Mouse (Mus musculus) erythroblast, embryonic 14.5 days (primary cell): ENCODE results near the gene Ube4b. TPM values are rescaled to one million over a fixed set of nuclear protein-coding genes. Genes with fewer than 3 reads are reported as not detected.

ENCODE experiments used
- H3K27me3 ChIP-seq: 2 replicates; pipeline ENCODE4 v1.6.1; 2012; ENCODE audit warnings: inconsistent platforms; ENCODE audit not compliant: control insufficient read depth
- H3K36me3 ChIP-seq: 2 replicates; pipeline ENCODE4 v1.6.1; 2012; ENCODE audit warnings: mild to moderate bottlenecking, inconsistent platforms; ENCODE audit not compliant: control insufficient read depth
- H3K4me1 ChIP-seq: 2 replicates; pipeline ENCODE4 v1.6.1; 2012; ENCODE audit warnings: inconsistent platforms; ENCODE audit not compliant: control insufficient read depth
- H3K4me3 ChIP-seq: replicated peaks from 2 replicates; pipeline ENCODE3; 2012; ENCODE audit warnings: moderate library complexity, mild to moderate bottlenecking, inconsistent platforms
- H3K9me3 ChIP-seq: 2 replicates; pipeline ENCODE4 v1.6.1; 2012; ENCODE audit warnings: low read length, inconsistent platforms, mixed read lengths; ENCODE audit not compliant: control insufficient read depth
- GATA1 ChIP-seq: IDR thresholded peaks from 2 replicates; pipeline ENCODE4 v1.6.1; 2012; ENCODE audit warnings: low read length, inconsistent platforms, mixed read lengths
- TAL1 ChIP-seq: IDR thresholded peaks from 3 replicates; pipeline ENCODE4 v1.6.1; 2012; ENCODE audit warnings: low read length, inconsistent platforms, mixed read lengths
- polyA plus RNA-seq: library from polyadenylated mRNA; stranded (reverse); fragments of >175 nt; gene quantifications from 2 replicates; pipeline ENCODE4 v1.2.3, GENCODE M21; 2012

Gene Ube4b
- polyA plus RNA-seq, 1 experiment, result 14.2 TPM

- no peaks in the 10 kb centered on the region for H3K4me1 ChIP-seq
- no peak overlapping the region for H3K4me3 ChIP-seq
- no peaks in the 10 kb centered on the region for H3K9me3 ChIP-seq
- H3K36me3 ChIP-seq, result peaks cover 7% of the 10 kb centered on the region
- H3K27me3 ChIP-seq, result no peaks in the 10 kb centered on the region
- TF ChIP-seq GATA1 (no peak), TAL1 (no peak)
These were observed 103.8 kb downstream of the Ube4b start for GRCm38 (mm10) chr4:149322718-149323117.

DNA sequence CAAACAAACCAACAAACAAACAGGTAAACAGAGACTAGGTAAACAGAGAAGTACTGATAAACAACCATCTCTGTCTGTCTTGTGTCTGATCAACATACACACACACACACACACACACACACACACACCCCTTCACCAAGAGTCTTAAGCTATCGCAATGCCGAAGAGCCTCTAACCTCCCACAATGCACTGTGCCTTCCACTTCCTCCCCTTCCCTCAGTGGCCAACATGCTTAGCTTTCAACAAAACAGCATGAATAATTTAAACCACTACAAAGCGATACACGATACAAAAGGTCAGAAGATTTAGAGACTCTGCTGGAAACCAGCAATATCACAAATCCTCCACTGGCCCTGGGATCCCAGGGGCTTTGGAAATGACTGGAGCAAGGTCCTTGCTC is 104.3 kb downstream of the Ube4b start:
- TF ChIP-seq TAL1, result no peak
- no peak for TF ChIP-seq GATA1
- Histone ChIP-seq H3K4me1 (no peaks in the 10 kb centered on the region), H3K36me3 (peaks cover 2% of the 10 kb centered on the region), H3K9me3 (no peaks in the 10 kb centered on the region), H3K27me3 (no peaks in the 10 kb centered on the region), H3K4me3 (no peak overlapping the region)

DNA sequence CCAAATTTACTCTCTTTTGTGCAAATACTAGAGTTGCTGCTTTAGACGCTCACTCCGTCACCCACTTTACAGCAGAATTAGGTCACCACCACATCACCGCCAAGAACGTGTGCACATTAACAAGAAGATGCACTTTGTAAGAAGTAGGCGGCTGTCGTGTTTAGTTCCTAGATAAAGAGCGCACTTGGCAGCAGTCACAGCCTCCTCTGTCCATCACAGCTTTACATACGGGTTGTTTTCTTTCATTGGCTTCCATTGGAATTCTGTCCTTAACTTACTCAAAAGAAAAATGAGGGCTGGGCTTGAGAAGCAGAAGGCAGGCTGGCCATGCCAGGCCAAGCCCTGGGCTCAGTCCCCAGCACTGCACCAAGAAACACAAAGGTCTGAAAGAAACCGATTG is 107.5 kb downstream of the Ube4b start:
- TF ChIP-seq GATA1, result no peak
- TF ChIP-seq TAL1, result no peak
- H3K9me3 ChIP-seq, result no peaks in the 10 kb centered on the region
- no peak overlapping the region for H3K4me3 ChIP-seq
- no peaks in the 10 kb centered on the region for H3K36me3 ChIP-seq
- H3K4me1 ChIP-seq, result no peaks in the 10 kb centered on the region
- no peaks in the 10 kb centered on the region for H3K27me3 ChIP-seq

DNA sequence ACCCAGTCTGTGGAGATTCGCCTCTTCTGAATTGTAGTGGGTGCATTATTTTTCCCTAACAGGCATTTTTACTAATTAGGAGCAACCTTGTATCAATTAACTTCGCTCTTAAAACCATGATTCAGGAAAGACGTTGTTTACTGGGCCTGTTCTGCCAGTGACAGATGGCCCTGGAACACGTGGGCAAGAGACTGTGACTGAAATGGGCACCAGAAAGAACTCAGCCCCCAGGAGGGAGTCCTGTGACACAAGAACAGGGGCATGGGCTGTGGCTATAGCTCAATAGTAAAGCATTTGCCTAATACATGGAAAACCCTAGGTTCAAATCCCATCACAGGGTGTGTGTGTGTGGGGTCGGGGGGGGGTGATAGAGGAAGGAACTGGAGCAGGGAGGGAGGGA is 109.2 kb downstream of the Ube4b start:
- no peak for TF ChIP-seq GATA1
- no peaks in the 10 kb centered on the region for H3K36me3 ChIP-seq
- no peaks in the 10 kb centered on the region for H3K4me1 ChIP-seq
- no peaks in the 10 kb centered on the region for H3K9me3 ChIP-seq
- H3K4me3 ChIP-seq, result no peak overlapping the region
- no peaks in the 10 kb centered on the region for H3K27me3 ChIP-seq

- H3K9me3 ChIP-seq, result no peaks in the 10 kb centered on the region
- H3K4me1 ChIP-seq, result no peaks in the 10 kb centered on the region
- H3K27me3 ChIP-seq, result peaks cover 6% of the 10 kb centered on the region
- no peak for TF ChIP-seq TAL1
- no peak overlapping the region for H3K4me3 ChIP-seq
- H3K36me3 ChIP-seq, result no peaks in the 10 kb centered on the region
These were observed 112.2 kb downstream of the Ube4b start for GRCm38 (mm10) chr4:149314275-149314837.

GRCm38 (mm10) chr4:149313558-149314253 is 112.8 kb downstream of the Ube4b start:
- H3K27me3 ChIP-seq, result peaks cover 13% of the 10 kb centered on the region

DNA sequence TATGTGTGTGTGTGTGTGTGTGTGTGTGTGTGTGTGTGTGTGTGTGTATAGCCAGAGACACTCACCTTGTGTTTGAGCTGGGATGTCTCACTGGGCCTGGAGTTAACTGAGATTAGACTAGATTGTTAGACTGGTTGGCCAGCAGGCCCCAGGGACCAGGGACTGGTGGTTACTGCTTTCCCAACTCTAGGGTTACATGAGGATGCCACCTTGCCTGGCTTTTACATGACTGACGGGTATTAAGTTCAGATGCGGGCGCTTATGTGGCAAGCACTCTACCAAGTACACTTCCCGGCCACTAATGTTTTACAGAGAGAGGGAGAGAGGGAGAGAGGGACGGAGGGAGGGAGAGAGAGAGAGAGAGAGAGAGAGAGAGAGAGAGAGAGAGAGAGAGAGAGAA is 114.6 kb downstream of the Ube4b start:
- no peaks in the 10 kb centered on the region for H3K36me3 ChIP-seq
- peaks cover 13% of the 10 kb centered on the region for H3K4me1 ChIP-seq
- TF ChIP-seq TAL1 (no peak), GATA1 (no peak)
- peaks cover 30% of the 10 kb centered on the region for H3K27me3 ChIP-seq
- H3K4me3 ChIP-seq, result no peak overlapping the region
- H3K9me3 ChIP-seq, result no peaks in the 10 kb centered on the region

More at GRCm38 (mm10) chr4:149313558-149314253, 112.8 kb downstream of the Ube4b start:
- Histone ChIP-seq H3K4me3 (no peak overlapping the region), H3K4me1 (no peaks in the 10 kb centered on the region), H3K9me3 (no peaks in the 10 kb centered on the region), H3K36me3 (no peaks in the 10 kb centered on the region)
- TF ChIP-seq TAL1 (no peak), GATA1 (no peak)

DNA sequence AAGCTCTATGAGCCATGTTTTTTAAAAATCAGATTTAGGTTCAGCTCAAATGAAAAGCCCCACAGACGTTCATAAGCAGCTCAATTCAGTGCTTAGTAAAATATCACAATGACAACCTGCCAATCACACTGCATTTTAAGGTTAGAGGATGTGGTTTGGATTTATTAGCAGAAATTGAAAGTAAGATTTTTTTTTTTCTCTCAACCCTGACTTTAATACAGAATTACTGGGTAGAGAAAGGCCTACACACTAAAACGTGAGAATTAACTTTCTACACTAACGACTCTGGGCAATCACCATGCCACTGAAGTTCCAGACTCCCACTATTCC is 118.1 kb downstream of the Ube4b start:
- Histone ChIP-seq H3K9me3 (no peaks in the 10 kb centered on the region; the same call in 1 of the 2 replicates), H3K36me3 (no peaks in the 10 kb centered on the region), H3K4me1 (peaks cover 21% of the 10 kb centered on the region), H3K27me3 (peaks cover 54% of the 10 kb centered on the region), H3K4me3 (peak overlapping the region; percentile 76)
- TF ChIP-seq TAL1 (no peak), GATA1 (no peak)

- Histone ChIP-seq H3K9me3 (no peaks in the 10 kb centered on the region; the same call in 1 of the 2 replicates), H3K4me1 (peaks cover 21% of the 10 kb centered on the region)
- TF ChIP-seq GATA1 (no peak), TAL1 (no peak)
These were observed 118.7 kb downstream of the Ube4b start, which contains the start of gene Kif1b for GRCm38 (mm10) chr4:149307596-149308490. Gene Kif1b (minus strand): TSS chr4:149307693.

More at GRCm38 (mm10) chr4:149307596-149308490, 118.7 kb downstream of the Ube4b start, which contains the start of gene Kif1b:
- H3K36me3 ChIP-seq, result no peaks in the 10 kb centered on the region
- peak within 1 kb of the TSS; percentile 76 for H3K4me3 ChIP-seq
- H3K27me3 ChIP-seq, result peaks cover 54% of the 10 kb centered on the region
